Mouse (Mus musculus): ENCODE results near the gene Psmf1.

Gene Psmf1

GRCm38 (mm10) chr2:151743845-151744244 is at the start of gene Psmf1:
Gene Psmf1, minus strand, starts transcription at chr2:151744186.
- no peak for DNase-seq

GRCm38 (mm10) chr2:151791156-151791555 is 47.2 kb upstream of the Psmf1 start:
- DNase-seq, result peak; percentile 16 to 27

GRCm38 (mm10) chr2:151790169-151790568 is 46.2 kb upstream of the Psmf1 start:
- DNase-seq, result no peak

GRCm38 (mm10) chr2:151788221-151788977 is 44.4 kb upstream of the Psmf1 start:
- no peak for DNase-seq

GRCm38 (mm10) chr2:151783493-151783892 is 39.5 kb upstream of the Psmf1 start:
- DNase-seq, result no peak

GRCm38 (mm10) chr2:151777366-151777765 is 33.4 kb upstream of the Psmf1 start:
- DNase-seq, result no peak

- no peak for DNase-seq
Measured at GRCm38 (mm10) chr2:151773476-151773875, 29.5 kb upstream of the Psmf1 start.

GRCm38 (mm10) chr2:151772169-151772568 is 28.2 kb upstream of the Psmf1 start:
- DNase-seq, result no peak

GRCm38 (mm10) chr2:151764557-151764956 is 20.6 kb upstream of the Psmf1 start:
- DNase-seq, result no peak

GRCm38 (mm10) chr2:151758806-151759353 is 14.9 kb upstream of the Psmf1 start:
- DNase-seq, result no peak

- no peak for DNase-seq
Measured at GRCm38 (mm10) chr2:151757451-151757850, 13.5 kb upstream of the Psmf1 start.

GRCm38 (mm10) chr2:151756277-151757061 is 12.5 kb upstream of the Psmf1 start:
- DNase-seq, result peak in 1 of 2 experiments; percentile 21

- no peak for DNase-seq
Measured at GRCm38 (mm10) chr2:151751330-151751729, 7.3 kb upstream of the Psmf1 start.

GRCm38 (mm10) chr2:151747847-151748705 is 4.1 kb upstream of the Psmf1 start:
- DNase-seq, result peak; percentile 84 to 86

GRCm38 (mm10) chr2:151742850-151743679 is 921 bp downstream of the Psmf1 start:
- DNase-seq, result no peak

- no peak for DNase-seq
Measured at GRCm38 (mm10) chr2:151742084-151742483, 1.9 kb downstream of the Psmf1 start.

- peak; percentile 90 to 92 for DNase-seq
Measured at GRCm38 (mm10) chr2:151740741-151741526, 3.1 kb downstream of the Psmf1 start.

- no peak for DNase-seq
Measured at GRCm38 (mm10) chr2:151739505-151739904, 4.5 kb downstream of the Psmf1 start.

GRCm38 (mm10) chr2:151739081-151739480 is 4.9 kb downstream of the Psmf1 start:
- no peak for DNase-seq

GRCm38 (mm10) chr2:151738460-151738859 is 5.5 kb downstream of the Psmf1 start:
- DNase-seq, result no peak

- no peak for DNase-seq
Measured at GRCm38 (mm10) chr2:151735422-151735821, 8.6 kb downstream of the Psmf1 start.
